Mouse (Mus musculus) hindlimb bud, embryonic 11.5 days (tissue): ENCODE measurements around the gene Rtl4.

Experiments used
- DNase-seq: peaks from one replicate; pipeline ENCODE4 v3.0.0-alpha.2; 2012; ENCODE audit warnings: low read depth, low spot score; ENCODE audit errors: extremely low spot score

The Rtl4 gene

GRCm38 (mm10) chrX:144688207-144689118 lies at the start of gene Rtl4:
TSS of gene Rtl4 (plus strand) at chrX:144688907.
- DNase-seq, result no peak

GRCm38 (mm10) chrX:144644756-144645155 lies 44.0 kb upstream of the Rtl4 start:
- no peak for DNase-seq

GRCm38 (mm10) chrX:144645394-144645793 lies 43.3 kb upstream of the Rtl4 start:
- no peak for DNase-seq

GRCm38 (mm10) chrX:144652196-144652595 lies 36.5 kb upstream of the Rtl4 start:
- DNase-seq, result no peak

- no peak for DNase-seq
These were observed 965 bp upstream of the Rtl4 start for GRCm38 (mm10) chrX:144687742-144688141.

- no peak for DNase-seq
These were observed 733 bp upstream of the Rtl4 start, which contains the start of gene Trpc5 for GRCm38 (mm10) chrX:144688142-144688206. TSS of gene Trpc5 (minus strand) at chrX:144688180.

GRCm38 (mm10) chrX:144689119-144689858 lies 582 bp downstream of the Rtl4 start:
- no peak for DNase-seq

- DNase-seq, result no peak
These were observed 1.1 kb downstream of the Rtl4 start for GRCm38 (mm10) chrX:144689859-144690181.

- no peak for DNase-seq
These were observed 27.6 kb downstream of the Rtl4 start for GRCm38 (mm10) chrX:144716330-144716729.

- DNase-seq, result no peak
These were observed 58.9 kb downstream of the Rtl4 start for GRCm38 (mm10) chrX:144747528-144748049.

- DNase-seq, result no peak
These were observed 298.3 kb downstream of the Rtl4 start for GRCm38 (mm10) chrX:144986980-144987379.

GRCm38 (mm10) chrX:145065484-145065913 lies 376.8 kb downstream of the Rtl4 start:
- no peak for DNase-seq

- DNase-seq, result no peak
These were observed 401.1 kb downstream of the Rtl4 start for GRCm38 (mm10) chrX:145089802-145090201.

- no peak for DNase-seq
These were observed 401.7 kb downstream of the Rtl4 start for GRCm38 (mm10) chrX:145090360-145090759.

GRCm38 (mm10) chrX:145090964-145091363 lies 402.3 kb downstream of the Rtl4 start:
- no peak for DNase-seq
